Mouse (Mus musculus): ENCODE results near the gene Nup107. TPM values are rescaled to one million over a fixed set of nuclear protein-coding genes. Genes with fewer than 3 reads are reported as not detected.

Nup107 gene
- total and polyA plus RNA-seq, 3 experiments: 80.2 to 91.6 TPM; not detected in 1

DNA sequence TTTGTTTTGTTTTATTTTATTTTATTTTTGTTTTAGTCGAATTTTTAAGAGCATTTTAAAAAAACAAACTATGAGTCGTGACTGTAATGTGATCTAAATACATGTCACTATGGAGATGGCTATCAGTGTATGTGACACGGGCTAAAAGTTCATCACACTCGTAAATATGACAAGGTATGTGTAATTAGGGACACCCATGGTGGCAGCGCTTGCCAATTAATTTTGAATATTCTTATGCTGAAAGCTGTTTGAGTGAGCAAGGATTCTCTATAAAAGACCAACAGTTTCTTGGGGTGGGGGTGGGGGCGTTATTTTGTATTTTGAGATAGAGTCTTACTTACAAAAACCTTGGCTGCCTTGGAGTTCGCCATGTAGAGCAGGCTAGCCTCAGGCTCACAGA is 66.8 kb downstream of the Nup107 start:
- H3K4me3 ChIP-seq (ENCODE audit: control insufficient read depth in 1 of 2, insufficient read depth in 1 of 2, low read depth in 2 of 2, low read length in 2 of 2): no peak overlapping the region
- no peak for DNase-seq (ENCODE audit: low read depth, low spot score)
- H3K36me3 ChIP-seq (ENCODE audit: control insufficient read depth in 1 of 2, insufficient read depth in 2 of 2, low read length in 2 of 2): peaks cover 0 to 2% of the 10 kb centered on the region in 2 experiments; a peak in 2 of 4 replicates
- H3K9me3 ChIP-seq (replicated peaks; ENCODE audit: insufficient read depth, low read length): no peaks in the 10 kb centered on the region
- H3K4me1 ChIP-seq (ENCODE audit: control insufficient read depth in 1 of 2, insufficient read depth in 2 of 2, low read length in 2 of 2): peaks cover 0 to 3% of the 10 kb centered on the region in 2 experiments; a peak in 1 of 4 replicates
- H3K9ac ChIP-seq (ENCODE audit: control insufficient read depth, low read depth, low read length, poor library complexity, severe bottlenecking): no peak overlapping the region
- no peak overlapping the region for H3K27ac ChIP-seq (ENCODE audit: control insufficient read depth, low read depth, low read length)
- H3K79me2 ChIP-seq (ENCODE audit: control insufficient read depth, insufficient read depth, low read length, poor library complexity): no peaks in the 10 kb centered on the region
- H3K27me3 ChIP-seq (ENCODE audit: control insufficient read depth in 1 of 2, insufficient read depth in 2 of 2, low read length in 2 of 2): no peaks in the 10 kb centered on the region
- TF ChIP-seq ETS1 (IDR thresholded peaks at IDR 0.05; ENCODE audit: low read depth, low read length) (no peak), USF1 (IDR thresholded peaks at IDR 0.05; ENCODE audit: low read depth, low read length) (no peak), SMC3 (IDR thresholded peaks at IDR 0.05; ENCODE audit: low read depth, low read length) (no peak), MAX (IDR thresholded peaks at IDR 0.05; ENCODE audit: low read length) (no peak), MYC (IDR thresholded peaks at IDR 0.05; ENCODE audit: low read depth, low read length) (no peak), NRF1 (IDR thresholded peaks at IDR 0.05; ENCODE audit: insufficient read depth, low read depth, low read length, poor library complexity, severe bottlenecking) (no peak), E2F4 (IDR thresholded peaks at IDR 0.05; ENCODE audit: borderline replicate concordance, low read depth, low read length) (no peak), POLR2AphosphoS5 (IDR thresholded peaks at IDR 0.05; ENCODE audit: borderline replicate concordance, low read depth, low read length) (no peak), RCOR1 (IDR thresholded peaks at IDR 0.05; ENCODE audit: low read depth, low read length) (no peak), CTCF (IDR thresholded peaks at IDR 0.05 in 2 of 3, conservative IDR thresholded peaks at IDR 0.05 in 1 of 3; ENCODE audit: control insufficient read depth in 1 of 3, insufficient read depth in 1 of 3, low read depth in 2 of 3, low read length in 3 of 3, poor library complexity in 1 of 3, severe bottlenecking in 1 of 3) (no peak)

DNA sequence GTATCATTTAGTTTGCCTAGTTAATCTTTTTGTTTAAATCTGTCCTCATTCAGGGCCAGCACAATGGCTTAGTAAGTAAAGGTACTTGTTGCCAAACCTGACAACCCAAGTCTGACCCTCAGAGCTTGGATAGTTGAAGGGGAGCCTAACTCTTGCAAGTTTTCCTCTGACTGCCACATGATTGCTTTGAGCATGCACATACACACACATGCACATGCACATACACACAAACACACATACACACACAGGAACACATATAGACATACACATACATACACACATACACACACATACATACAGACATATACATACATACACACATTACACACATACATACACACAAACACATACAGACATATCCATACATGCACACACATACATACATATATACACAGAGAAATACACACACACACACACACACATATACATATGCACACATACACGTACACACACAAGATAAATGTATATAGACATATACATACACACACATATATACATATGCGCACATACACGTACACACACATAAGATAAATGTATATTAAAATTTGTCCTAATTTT is 67.6 kb downstream of the Nup107 start:
- peaks cover 0 to 2% of the 10 kb centered on the region in 2 experiments; a peak in 2 of 4 replicates for H3K36me3 ChIP-seq (ENCODE audit: control insufficient read depth in 1 of 2, insufficient read depth in 2 of 2, low read length in 2 of 2)
- no peak for DNase-seq (ENCODE audit: low read depth, low spot score)
- no peak overlapping the region for H3K4me3 ChIP-seq (ENCODE audit: control insufficient read depth in 1 of 2, insufficient read depth in 1 of 2, low read depth in 2 of 2, low read length in 2 of 2)
- no peak for TF ChIP-seq POLR2AphosphoS5 (IDR thresholded peaks at IDR 0.05; ENCODE audit: borderline replicate concordance, low read depth, low read length)
- TF ChIP-seq CHD1 (IDR thresholded peaks at IDR 0.05; ENCODE audit: low read depth, low read length): no peak
- TF ChIP-seq ZKSCAN1 (IDR thresholded peaks at IDR 0.05; ENCODE audit: low read depth, low read length): no peak
- no peak for TF ChIP-seq NRF1 (IDR thresholded peaks at IDR 0.05; ENCODE audit: insufficient read depth, low read depth, low read length, poor library complexity, severe bottlenecking)
- no peak for TF ChIP-seq TBP (IDR thresholded peaks at IDR 0.05; ENCODE audit: low read depth, low read length)
- no peak for TF ChIP-seq CHD2 (IDR thresholded peaks at IDR 0.05; ENCODE audit: low read length)
- TF ChIP-seq NELFE (IDR thresholded peaks at IDR 0.05; ENCODE audit: low read depth, low read length): no peak
- no peak for TF ChIP-seq USF2 (IDR thresholded peaks at IDR 0.05; ENCODE audit: borderline replicate concordance in 1 of 2, insufficient read depth in 1 of 2, low read depth in 1 of 2, low read length in 2 of 2)
- no peak for TF ChIP-seq TCF12 (IDR thresholded peaks at IDR 0.05; ENCODE audit: low read depth, low read length)
- TF ChIP-seq ZC3H11A (IDR thresholded peaks at IDR 0.05; ENCODE audit: low read depth, low read length): no peak
- no peak for TF ChIP-seq ELF1 (IDR thresholded peaks at IDR 0.05; ENCODE audit: low read depth, low read length)
- no peak for TF ChIP-seq E2F4 (IDR thresholded peaks at IDR 0.05; ENCODE audit: borderline replicate concordance, low read depth, low read length)
- no peak for TF ChIP-seq USF1 (IDR thresholded peaks at IDR 0.05; ENCODE audit: low read depth, low read length)
- no peak for TF ChIP-seq CTCF (IDR thresholded peaks at IDR 0.05 in 2 of 3, conservative IDR thresholded peaks at IDR 0.05 in 1 of 3; ENCODE audit: control insufficient read depth in 1 of 3, insufficient read depth in 1 of 3, low read depth in 2 of 3, low read length in 3 of 3, poor library complexity in 1 of 3, severe bottlenecking in 1 of 3)
- no peak for TF ChIP-seq MEF2A (IDR thresholded peaks at IDR 0.05; ENCODE audit: extremely low read depth, insufficient replicate concordance, low read depth, low read length, poor library complexity, severe bottlenecking)
- H3K27me3 ChIP-seq (ENCODE audit: control insufficient read depth in 1 of 2, insufficient read depth in 2 of 2, low read length in 2 of 2): no peaks in the 10 kb centered on the region
- H3K9me3 ChIP-seq (replicated peaks; ENCODE audit: insufficient read depth, low read length): no peaks in the 10 kb centered on the region
- no peak overlapping the region for H3K9ac ChIP-seq (ENCODE audit: control insufficient read depth, low read depth, low read length, poor library complexity, severe bottlenecking)
- H3K4me1 ChIP-seq (ENCODE audit: control insufficient read depth in 1 of 2, insufficient read depth in 2 of 2, low read length in 2 of 2): peaks cover 0 to 3% of the 10 kb centered on the region in 2 experiments; a peak in 1 of 4 replicates
- H3K79me2 ChIP-seq (ENCODE audit: control insufficient read depth, insufficient read depth, low read length, poor library complexity): no peaks in the 10 kb centered on the region
- no peak overlapping the region for H3K27ac ChIP-seq (ENCODE audit: control insufficient read depth, low read depth, low read length)
